Mouse (Mus musculus) regulatory T cell (primary cell): ENCODE data around the gene Myo1h.

Experiments
- in situ Hi-C: fragments of 300-600 bp; cut with MboI, MseI; formaldehyde crosslinking; loops from one replicate; pipeline ENCODE4 v1.15.1; 2025; ENCODE audit warnings: high pct_unique_total_duplicates

Myo1h gene

DNA sequence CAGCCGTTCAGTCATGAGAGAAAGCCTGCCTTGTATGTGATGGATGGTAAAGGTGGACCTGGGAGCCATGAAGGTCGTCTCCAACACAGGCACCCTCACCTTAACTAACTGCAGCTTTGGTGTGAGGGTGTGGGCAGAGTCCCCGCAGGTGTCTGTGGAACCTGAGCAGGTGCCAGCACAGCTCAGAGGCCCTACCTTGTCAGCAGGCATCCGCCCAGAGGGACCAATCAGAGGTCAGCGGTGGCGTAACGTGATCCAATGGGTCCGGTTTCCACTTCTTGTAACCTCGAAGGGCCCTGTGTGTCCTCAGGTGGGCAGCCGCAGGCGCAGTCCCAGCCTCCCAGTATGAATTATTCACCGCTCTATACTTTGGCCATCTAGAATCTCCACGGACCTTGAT is at the start of gene Myo1h:
Gene Myo1h, plus strand, starts transcription at position 293 of the 400 bp plus-strand sequence.
- in situ Hi-C loops: no loop called here

DNA sequence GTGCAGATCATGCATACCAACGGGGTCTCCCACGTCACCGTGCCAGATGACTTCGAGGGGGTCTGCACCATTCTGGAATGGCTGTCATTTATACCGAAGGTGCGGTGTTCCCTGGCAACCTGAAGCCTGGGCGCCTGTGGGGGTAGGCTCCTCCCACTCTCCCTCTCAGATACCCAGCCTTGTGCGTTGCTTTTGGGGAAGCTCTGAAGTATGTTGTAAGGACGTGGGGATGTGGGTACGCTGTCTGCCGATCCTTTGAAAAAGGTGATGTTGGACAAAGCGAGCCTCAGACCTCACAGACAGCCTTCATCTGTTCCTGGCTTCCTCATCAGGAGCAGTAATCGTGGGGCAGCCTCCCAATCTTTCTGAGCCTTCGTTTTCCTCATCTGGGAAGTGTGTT is 49.2 kb upstream of the Myo1h start:
- in situ Hi-C loops: no loop called here

DNA sequence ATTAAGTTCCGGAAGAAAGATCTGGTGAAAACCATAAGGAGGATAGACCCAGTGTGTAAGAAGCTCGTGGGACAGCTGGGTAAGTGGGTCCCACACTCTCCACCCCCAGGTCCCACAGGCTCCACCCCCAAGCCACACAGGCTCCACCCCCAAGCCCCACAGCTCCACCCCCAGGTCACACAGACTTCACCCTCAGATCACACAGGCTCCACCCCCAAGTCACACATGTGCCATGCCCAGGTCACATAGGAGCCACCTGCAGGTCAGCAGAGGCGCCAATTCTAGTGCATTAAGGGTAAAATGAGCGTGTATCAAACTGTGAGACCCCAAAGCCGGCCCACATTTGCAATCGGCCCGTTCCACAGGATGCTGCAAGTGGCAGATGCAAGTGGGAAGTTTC is 42.5 kb upstream of the Myo1h start:
- in situ Hi-C loops: loop anchor here (5.0 kb wide), 1 partner anchor 61 kb away; no protein-coding TSS in a partner anchor

DNA sequence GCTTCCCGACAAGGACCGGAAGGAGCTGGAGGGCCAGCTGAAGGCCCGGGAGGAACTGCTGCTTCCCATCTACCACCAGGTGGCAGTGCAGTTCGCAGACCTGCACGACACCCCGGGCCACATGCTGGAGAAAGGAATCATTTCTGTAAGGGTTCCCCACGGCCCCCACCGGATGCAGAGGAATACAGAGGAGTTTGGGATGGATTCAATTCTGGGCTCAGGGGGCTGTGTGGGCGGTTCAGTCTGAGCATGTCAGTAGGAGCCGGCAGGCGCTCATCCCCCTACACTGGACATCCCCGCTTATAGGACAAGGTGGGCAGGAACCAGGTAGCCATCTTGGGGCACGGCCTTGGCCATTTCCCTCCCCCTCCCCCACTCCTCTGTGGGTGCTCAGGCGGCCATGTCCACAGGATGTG is 40.8 kb upstream of the Myo1h start:
- in situ Hi-C loops: loop anchor here (5.0 kb wide), 1 partner anchor 59 kb away; no protein-coding TSS in a partner anchor

DNA sequence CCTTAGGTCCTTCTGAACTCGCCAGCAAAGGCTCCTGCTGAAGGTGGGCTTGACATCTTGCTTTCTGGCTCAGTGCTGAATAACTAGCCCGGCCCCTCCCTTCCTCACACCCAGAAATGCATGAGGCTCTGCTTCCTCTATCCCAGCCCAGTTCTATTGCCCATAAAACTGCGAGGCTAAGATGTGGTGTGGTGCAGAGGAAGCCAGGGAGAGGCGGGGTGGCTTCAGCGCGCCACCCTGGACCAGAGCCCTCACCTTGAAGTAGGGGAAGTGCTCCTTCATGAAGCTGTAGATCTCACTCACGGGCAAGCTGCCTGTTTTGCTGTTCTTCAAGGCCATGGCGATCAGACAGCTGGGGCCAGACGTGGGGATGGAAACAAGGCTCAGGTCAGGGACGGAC is 29.5 kb upstream of the Myo1h start:
- in situ Hi-C loops: no loop called here

DNA sequence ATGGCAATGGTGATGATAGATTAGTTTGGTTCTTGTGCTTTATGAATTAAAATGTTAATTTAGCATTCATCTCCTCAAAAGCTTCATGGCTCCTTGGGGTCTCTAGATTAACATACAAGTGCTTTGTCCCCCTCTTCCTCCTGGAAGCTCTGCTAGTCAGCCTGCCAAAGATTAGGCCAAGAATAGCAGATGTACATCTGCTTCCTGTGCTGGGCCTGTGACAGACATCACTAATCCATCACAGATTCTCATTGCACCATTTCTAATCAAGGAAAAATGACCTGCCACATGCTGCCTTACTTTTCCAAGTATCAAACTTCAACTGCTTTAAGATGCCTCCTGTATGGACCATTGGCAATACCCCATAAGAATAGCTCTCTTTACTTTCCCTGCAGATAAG is 27.5 kb upstream of the Myo1h start:
- in situ Hi-C loops: no loop called here

DNA sequence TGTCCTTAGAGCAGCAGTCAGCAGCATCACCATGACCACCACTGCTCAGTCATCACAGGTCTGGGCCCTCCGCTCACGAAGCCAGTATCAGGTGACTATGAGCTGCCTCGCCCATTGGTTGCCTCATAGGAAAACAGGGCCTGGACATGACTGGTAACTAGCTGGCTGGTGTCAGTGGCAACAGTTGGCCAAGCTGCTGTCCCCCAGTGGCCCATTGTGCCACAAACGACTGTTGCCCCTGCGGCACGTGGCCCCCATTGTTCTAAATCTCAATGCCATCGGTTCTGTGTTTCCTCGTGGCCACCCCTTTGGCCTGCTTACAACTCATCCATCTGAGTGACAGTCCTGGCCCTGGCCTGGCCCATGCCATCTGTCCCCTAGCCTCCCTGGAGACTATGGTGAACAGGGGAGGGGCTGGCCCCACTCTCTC is 24.9 kb upstream of the Myo1h start:
- in situ Hi-C loops: no loop called here

DNA sequence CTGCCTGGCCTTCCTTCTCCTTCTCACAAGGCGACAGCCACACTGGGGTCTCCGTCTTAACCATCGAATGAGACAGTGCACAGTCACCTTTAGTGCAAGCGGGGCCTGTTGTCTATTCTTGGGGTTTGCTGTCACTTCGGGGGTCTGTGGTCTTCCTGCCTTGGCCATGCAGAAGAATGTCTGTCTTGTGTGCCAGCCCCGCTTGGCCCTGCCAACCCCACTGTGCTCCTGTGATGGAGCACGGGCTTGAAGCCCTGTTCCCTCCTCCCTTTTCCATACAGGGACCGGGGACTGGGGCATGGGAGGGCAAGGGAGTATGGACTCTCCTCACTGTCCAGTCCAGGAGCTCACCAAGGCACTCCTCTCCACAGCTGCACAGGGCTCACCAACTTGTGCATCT is 24.2 kb upstream of the Myo1h start:
- in situ Hi-C loops: no loop called here

DNA sequence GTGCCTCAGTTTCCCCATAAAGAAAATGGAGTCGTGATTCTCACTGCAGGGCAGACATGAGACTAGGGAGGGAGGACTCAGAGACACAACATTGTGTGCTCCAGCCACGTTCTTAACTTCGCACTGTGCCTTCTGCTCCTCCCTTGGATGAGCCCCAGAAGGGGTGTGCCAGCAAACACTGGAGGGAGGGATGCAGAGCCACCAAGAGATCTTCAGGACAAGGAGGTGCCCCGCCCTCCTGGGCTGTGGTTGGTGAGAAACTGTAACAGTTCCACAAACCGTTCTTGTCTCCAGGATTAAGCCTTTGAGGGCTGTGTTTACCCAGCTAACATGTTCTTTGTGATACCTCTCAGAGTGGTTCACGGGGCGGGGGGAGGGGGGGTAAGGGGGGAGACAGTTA is 20.3 kb upstream of the Myo1h start:
- in situ Hi-C loops: no loop called here

DNA sequence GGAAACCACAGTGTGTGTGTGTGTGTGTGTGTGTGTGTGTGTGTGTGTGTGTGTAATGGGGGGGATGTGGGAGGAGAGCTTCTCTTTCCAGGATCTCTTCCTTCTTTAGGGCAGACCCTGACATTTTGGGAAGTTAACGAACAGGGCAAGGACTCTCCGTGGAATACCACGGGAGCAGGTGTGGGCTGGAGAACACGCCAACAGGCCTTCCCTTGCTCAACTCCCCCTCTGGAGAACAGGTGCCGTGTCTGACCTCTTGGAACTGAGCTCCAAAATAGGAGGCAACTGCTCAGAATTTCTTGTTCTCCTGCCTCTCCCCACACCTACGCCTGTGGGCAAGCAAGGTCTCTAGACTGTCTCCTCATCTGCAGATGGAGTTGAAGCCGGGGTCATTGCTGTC is 19.5 kb upstream of the Myo1h start:
- in situ Hi-C loops: no loop called here

DNA sequence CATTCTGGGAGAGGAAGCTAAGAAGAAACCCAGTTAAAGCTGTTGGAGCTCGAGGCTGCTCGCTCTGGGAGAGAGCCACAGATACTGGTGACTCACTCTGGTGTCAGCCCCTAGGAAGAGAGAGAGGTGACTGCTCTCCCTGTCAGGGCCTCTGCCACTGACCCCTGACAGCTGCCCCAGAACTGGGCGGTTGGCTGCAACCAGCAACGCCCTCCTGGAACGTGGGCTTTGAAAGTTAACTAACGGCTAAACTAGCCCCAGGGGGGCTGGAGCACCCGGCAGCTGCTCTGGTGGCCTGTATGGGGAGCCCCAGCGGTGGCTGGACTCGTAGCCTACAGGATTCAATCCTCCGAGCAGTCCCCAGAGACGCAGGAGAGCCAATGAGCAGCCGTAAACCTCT is 19.0 kb upstream of the Myo1h start:
- in situ Hi-C loops: no loop called here

DNA sequence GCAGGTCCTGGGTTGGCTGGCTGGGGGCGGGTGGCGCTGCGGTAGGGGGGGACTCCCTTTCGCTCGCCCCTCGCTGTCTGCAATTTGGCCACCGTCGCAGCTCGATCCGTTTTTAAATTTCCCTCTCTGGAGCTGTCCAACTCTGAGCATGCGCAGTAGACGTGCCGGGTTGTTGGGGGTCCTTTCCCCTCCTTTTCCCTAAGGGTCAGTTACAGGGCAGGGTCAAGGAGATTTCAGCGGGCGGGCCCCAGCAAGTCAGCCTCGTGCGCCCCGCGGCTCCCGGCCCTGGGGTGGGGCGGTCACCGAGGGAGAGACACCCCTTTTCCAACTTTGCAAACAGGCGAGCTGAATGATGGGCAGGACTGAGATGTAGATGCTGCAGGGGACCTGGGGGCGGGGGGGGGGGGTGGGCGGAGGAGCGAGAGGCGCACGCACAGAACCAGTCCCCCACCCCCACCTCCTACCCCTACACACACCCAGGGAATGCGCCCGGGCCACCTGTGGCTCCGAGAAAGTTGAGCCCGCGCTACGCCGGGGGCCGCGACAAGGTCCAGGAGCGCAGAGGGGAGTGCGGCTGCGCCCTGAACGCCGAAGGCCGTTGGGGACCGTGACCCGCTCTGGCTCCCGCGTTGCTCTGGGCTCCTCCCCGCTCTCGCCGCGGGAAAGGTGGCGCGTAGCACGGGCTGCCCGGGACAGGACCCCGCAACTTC is 15.1 kb upstream of the Myo1h start, which contains the start of gene Foxn4:
Gene Foxn4, minus strand, starts transcription at position 115 of the 710 bp plus-strand sequence.
- in situ Hi-C loops: no loop called here

DNA sequence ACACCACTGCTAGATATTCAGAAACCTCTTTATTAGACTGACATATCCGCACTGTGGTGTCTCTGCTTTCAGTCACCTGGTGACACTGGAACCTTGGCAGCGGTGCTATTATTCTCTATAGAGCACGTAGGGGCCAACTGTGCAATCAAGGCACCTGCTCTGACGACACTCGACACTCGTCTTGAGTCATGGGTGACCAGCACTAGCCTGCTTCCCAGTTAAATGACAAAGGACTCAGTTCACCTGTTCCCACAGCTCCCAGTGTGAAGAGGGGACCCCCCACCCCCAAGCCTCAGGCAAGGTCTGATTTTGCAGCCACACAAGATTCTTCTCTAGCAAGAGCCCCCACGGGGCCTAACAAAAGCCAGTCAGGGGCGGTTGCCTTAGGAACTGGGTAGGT is 13.6 kb upstream of the Myo1h start:
- in situ Hi-C loops: no loop called here

DNA sequence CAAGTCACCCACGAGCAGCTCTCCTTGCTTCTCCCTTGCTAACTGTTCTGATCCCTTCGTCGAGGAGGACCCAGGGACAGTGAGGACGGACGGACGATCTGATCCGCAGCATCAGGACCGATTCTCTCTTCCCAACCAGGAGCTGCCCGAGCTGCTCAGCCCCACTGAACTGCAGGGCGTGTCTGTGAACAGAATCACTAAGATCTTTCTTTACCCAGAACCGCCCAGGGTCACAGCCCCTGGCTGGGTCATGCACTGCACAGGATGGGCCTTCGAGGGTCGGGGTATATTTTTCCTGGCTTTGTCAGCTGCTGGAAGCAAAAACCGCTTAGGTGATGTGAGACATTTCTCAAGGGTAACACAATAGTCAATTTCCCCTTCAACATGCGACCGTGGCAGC is 13.0 kb upstream of the Myo1h start:
- in situ Hi-C loops: no loop called here

DNA sequence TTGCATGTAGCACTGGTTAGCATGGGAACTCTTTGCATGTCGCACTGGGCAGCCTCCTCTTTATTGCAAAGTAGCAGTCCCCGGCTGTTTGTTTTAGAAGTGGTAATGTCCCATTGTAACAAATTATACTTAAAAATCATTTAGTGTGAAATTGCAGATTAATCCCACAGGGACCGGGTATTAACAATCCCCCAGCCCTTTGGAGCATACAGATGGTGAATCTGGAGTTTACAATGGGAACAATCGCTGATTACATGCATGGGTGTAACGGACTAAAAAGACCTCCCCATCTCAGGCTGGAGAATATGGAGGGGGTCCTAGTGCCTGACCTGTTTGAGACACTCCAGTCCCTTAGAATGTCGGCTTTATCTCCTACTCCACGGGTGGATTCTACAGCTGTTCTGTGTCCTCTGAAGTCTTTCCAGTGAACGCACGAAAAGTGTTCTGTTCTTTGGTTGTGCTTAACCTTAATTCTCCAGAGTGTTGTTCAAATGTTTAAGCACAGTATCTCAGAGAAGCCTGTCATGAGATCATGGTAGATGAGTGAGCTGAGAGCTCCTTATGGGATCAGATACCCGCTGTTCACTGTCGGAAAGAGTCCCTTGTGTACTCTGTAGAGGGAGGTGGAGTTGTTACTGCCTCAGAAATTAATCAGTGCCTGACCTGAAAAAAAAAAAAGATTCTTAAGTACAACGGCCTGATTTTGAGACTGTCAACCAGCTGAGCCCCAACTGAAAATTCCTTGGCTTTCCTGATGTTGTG is 9.4 kb upstream of the Myo1h start:
- in situ Hi-C loops: no loop called here

DNA sequence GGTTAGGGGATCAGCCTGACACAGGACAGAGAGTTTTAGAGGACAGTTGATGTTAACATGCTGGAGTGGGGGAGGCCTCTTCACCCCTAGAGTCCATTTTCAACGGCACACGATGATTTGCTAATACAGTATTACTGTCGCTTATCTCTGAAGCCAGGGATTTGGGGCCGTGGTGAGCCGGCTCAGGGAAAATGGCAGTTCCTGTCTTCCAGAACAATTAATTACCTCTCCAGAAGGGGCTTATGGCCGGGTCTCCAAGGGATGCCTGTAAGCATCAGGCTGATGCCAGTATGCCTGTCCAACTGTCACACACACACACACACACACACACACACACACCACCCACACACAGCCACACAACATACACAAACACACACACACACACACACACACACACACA is 6.6 kb upstream of the Myo1h start:
- in situ Hi-C loops: no loop called here

DNA sequence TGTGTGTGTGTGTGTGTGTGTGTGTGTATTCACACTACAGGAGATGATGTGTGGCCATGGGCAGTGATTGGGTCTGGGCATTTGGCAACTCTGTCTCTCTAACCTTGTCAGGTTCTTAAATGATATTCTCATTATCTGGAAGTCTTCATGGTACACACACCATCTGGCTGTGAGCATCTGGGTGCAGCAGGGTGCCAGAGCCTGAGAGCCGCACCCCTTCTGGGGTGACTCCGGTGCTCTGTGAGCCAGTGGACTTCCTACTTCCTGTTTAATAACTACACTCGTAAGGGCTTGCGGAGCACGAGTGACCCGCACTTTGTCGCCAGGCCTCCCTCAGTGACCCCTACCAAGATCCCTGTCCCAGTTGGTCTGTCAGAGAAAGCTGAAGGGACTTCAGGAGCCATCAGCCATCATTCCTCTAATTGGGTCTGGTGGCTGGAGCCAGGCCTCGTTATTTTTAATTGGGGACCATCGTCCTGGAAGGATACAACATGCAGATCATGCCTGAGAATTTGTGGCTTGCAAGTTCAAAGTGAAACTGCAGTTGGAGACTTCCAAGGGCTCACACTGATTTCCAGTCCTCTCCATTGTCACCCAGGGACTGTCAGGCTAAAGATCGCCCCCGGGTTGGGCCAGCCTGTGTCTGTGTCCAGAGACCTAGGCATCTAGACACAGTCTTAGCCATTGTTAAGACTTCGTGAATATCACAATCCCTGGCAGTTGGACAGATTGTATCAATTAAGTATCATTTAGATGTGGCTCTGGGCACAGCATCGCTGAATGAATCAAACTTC is 4.2 kb upstream of the Myo1h start:
- in situ Hi-C loops: no loop called here

DNA sequence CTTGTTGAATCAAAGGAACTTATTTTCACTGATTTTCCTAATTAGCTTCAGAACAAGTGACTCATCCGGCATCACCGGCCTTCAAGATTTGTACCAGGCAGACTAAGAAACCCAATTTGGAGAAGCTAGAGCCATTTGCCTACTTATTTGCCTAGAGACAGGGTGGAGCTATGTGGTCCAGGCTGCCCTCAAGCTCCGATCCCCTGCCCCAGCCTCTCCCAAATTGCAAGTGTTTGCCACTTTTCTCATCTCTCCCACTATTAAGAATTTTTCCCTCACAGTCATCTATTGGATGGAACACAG is 3.6 kb upstream of the Myo1h start:
- in situ Hi-C loops: no loop called here

DNA sequence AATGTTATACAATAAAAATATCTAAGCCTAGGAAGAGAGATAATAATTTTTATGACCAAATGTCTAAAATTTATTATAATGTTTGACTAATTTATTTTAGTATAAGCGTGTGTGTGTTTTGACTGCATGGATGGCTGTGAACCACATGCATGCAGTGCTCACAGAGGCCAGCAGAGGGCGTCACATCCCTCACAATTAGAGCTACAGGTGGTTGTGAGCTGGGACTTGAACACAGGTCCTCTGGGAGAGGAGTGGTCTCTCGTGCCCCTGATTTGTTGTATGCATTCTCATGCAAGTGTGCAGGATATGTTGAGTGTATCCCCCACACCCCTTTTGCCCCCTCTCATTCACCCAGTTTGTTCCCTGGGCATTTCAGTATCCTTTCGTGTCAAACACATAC is 2.9 kb upstream of the Myo1h start:
- in situ Hi-C loops: no loop called here

DNA sequence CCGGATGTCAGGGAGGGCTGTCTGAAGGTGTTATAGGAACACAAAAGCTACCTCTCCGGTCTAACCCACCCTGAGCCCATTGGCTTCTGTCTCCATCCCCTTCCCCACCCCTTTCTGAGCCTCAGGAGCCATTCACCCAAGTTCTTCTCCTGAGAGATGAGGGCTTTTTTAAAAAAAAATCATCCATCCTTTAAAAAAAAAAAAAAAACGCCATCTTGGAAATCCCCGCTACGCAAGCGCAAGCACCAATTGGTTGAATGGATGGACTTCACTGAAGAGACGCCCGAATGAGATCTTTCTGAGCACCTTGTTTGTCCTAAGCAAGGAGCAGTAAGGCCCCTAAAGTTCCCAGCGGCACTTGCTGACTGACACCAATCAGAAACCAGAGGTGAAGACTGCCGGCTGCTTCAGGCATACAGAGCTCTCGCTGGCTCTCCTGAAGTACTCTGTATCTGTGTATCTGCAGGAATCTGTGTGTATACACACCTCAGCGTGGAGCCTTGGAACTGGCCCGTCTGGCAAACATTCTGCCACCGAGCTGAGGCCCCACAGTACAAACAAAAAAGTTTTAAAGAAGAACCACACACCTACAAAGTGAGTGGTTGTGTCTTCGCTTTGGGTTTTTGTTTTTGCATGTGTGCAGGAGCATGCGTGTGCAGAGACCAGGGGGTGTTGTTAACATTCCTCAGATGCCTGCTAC is 1.9 kb upstream of the Myo1h start:
- in situ Hi-C loops: no loop called here

DNA sequence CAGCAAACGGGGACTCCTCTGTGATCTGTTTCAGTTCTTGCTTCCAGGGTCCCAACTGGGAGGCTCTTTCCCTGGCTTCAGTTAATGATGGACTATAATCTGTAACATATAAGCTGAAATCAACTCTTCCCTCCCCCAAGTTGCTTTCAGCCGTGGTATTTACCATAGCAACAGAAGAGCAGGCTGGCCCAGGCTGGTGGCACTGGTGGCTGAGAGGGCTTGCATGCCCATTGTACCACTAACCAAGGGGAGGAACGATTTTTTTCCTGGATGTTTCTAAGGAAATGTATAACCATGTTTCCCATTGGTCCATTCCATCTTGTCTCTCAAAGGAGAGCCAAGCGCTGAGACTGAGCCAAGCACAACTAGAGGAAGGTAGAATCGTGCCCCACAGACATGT is 570 bp upstream of the Myo1h start:
- in situ Hi-C loops: no loop called here

DNA sequence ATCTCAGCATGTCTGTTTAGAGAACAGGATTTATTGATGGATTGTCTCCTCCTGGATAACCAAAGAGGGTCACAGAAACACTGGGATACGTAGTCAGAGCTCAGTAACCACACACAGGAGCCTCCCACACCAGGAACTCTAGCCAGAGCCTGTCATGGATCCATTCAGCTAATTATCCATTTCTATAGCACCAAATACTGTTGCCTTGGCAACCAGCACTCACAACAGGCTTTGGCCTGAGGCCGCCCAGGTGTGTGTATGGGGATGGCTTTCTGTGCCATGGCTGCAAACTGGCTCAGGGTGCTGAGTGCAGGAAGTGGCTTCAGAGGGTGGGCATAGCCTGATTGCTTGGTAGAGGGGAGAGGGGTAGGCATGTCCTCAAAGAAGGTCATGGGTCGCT is 1.0 kb downstream of the Myo1h start:
- in situ Hi-C loops: no loop called here
